ENCODE assay signal across 16 mouse cellular contexts in genomic region chr11:52744593-52745450, GRCm38 (mm10). TPM values are rescaled to one million over a fixed set of nuclear protein-coding genes. Genes with fewer than 3 reads are reported as not detected.
DNase-seq lines count a peak whose midpoint lies in the region; ATAC-seq and TF ChIP-seq lines count a peak whose summit lies in the region.
"Had no signal": no experiment of that assay in that cellular context is flagged by ENCODE, and none has a peak within 500 bp of the region (broad histone marks: within the 10 kb centered on the region; RNA-seq: fewer than 3 reads in every experiment).

No protein-coding gene starts in this region.

- H3K4me2 ChIP-seq in midbrain, embryonic 11.5 days, result no peak overlapping the region
- no peak overlapping the region for H3K4me2 ChIP-seq in midbrain, embryonic 14.5 days (ENCODE audit: low read length)
- H3K4me2 ChIP-seq in heart, embryonic 15.5 days, result 0 out of 2 replicates have a peak overlapping the region, but pooled peaks have one; percentile 8
- H3K4me2 ChIP-seq in intestine, postnatal 0 days (replicated peaks; ENCODE audit: low read depth), result no peak overlapping the region
- H3K4me2 ChIP-seq: embryonic facial prominence, embryonic 15.5 days; liver, embryonic 12.5 days; midbrain, embryonic 15.5 days had no signal

- no peak for ATAC-seq in midbrain, embryonic 11.5 days (ENCODE audit: low FRiP score)
- ATAC-seq in midbrain, embryonic 14.5 days (ENCODE audit: low FRiP score, low TSS enrichment), result no peak
- ATAC-seq in heart, embryonic 15.5 days (replicated peaks; ENCODE audit: insufficient number of reproducible peaks, insufficient read depth, low FRiP score, low read depth), result peak; percentile 84
- ATAC-seq in intestine, postnatal 0 days, result peak; percentile 90
- ATAC-seq: hindbrain, postnatal 0 days; liver, embryonic 12.5 days; midbrain, embryonic 15.5 days; Patski had no signal

- WGBS in midbrain, embryonic 11.5 days, result 66% methylated on average over 9 of the region's 9 CpGs
- WGBS in midbrain, embryonic 14.5 days, result 71% methylated on average over 9 of the region's 9 CpGs
- WGBS in heart, embryonic 15.5 days, result 18% methylated on average over 9 of the region's 9 CpGs
- 27% methylated on average over 9 of the region's 9 CpGs for WGBS in intestine, postnatal 0 days

- H3K27ac ChIP-seq in midbrain, embryonic 11.5 days (ENCODE audit: low read depth, low read length), result no peak overlapping the region
- no peak overlapping the region for H3K27ac ChIP-seq in midbrain, embryonic 14.5 days (replicated peaks; ENCODE audit: low read depth, low read length)
- peak overlapping the region; percentile 89 for H3K27ac ChIP-seq in heart, embryonic 15.5 days
- H3K27ac ChIP-seq in intestine, postnatal 0 days (ENCODE audit: low read depth, low read length), result peak overlapping the region; percentile 47
- H3K27ac ChIP-seq: embryonic facial prominence, embryonic 15.5 days; hindbrain, postnatal 0 days; liver, embryonic 12.5 days; midbrain, embryonic 15.5 days had no signal

- peak; percentile 54 for DNase-seq in midbrain, embryonic 11.5 days (ENCODE audit: low spot score, missing footprints)
- no peak for DNase-seq in midbrain, embryonic 14.5 days
- no peak for DNase-seq in thymus, postnatal 14 days
- DNase-seq in gastrocnemius, postnatal 10 days, result no peak
- no peak for DNase-seq in kidney, adult 11 months
- DNase-seq: adrenal gland, postnatal 36 days; cerebellum, adult 9-10 months; gastrocnemius, postnatal 14 days; kidney, postnatal 4 days had no signal

- H3K9ac ChIP-seq in midbrain, embryonic 11.5 days (ENCODE audit: low read length), result no peak overlapping the region
- H3K9ac ChIP-seq in midbrain, embryonic 14.5 days (replicated peaks; ENCODE audit: low read length), result no peak overlapping the region
- no peak overlapping the region for H3K9ac ChIP-seq in heart, embryonic 15.5 days
- no peak overlapping the region for H3K9ac ChIP-seq in intestine, postnatal 0 days (ENCODE audit: low read depth, low read length)
- H3K9ac ChIP-seq: embryonic facial prominence, embryonic 15.5 days; liver, embryonic 12.5 days; midbrain, embryonic 15.5 days had no signal

- H3K36me3 ChIP-seq in midbrain, embryonic 11.5 days (ENCODE audit: control insufficient read depth, insufficient read depth, low read length), result no peaks in the 10 kb centered on the region
- H3K36me3 ChIP-seq in midbrain, embryonic 14.5 days (ENCODE audit: control insufficient read depth, insufficient read depth, low read length), result no peaks in the 10 kb centered on the region
- H3K36me3 ChIP-seq in heart, embryonic 15.5 days, result no peaks in the 10 kb centered on the region
- no peaks in the 10 kb centered on the region for H3K36me3 ChIP-seq in intestine, postnatal 0 days (ENCODE audit: control insufficient read depth, insufficient read depth)
- H3K36me3 ChIP-seq: embryonic facial prominence, embryonic 15.5 days; liver, embryonic 12.5 days; midbrain, embryonic 15.5 days had no signal

- no peaks in the 10 kb centered on the region for H3K9me3 ChIP-seq in midbrain, embryonic 11.5 days (ENCODE audit: control insufficient read depth, low read length)
- no peaks in the 10 kb centered on the region for H3K9me3 ChIP-seq in midbrain, embryonic 14.5 days (ENCODE audit: control insufficient read depth, low read length)
- H3K9me3 ChIP-seq in heart, embryonic 15.5 days (replicated peaks), result no peaks in the 10 kb centered on the region
- H3K9me3 ChIP-seq in intestine, postnatal 0 days (ENCODE audit: control insufficient read depth), result no peaks in the 10 kb centered on the region
- H3K9me3 ChIP-seq: embryonic facial prominence, embryonic 15.5 days; liver, embryonic 12.5 days; midbrain, embryonic 15.5 days had no signal

- peaks cover 5% of the 10 kb centered on the region; the same call in 1 of the 2 replicates for H3K4me1 ChIP-seq in midbrain, embryonic 11.5 days (ENCODE audit: control insufficient read depth, insufficient read depth, low read length)
- no peaks in the 10 kb centered on the region for H3K4me1 ChIP-seq in midbrain, embryonic 14.5 days (ENCODE audit: control insufficient read depth, insufficient read depth, low read length)
- peaks cover 18% of the 10 kb centered on the region for H3K4me1 ChIP-seq in heart, embryonic 15.5 days (replicated peaks)
- no peaks in the 10 kb centered on the region for H3K4me1 ChIP-seq in intestine, postnatal 0 days (replicated peaks; ENCODE audit: control insufficient read depth, insufficient read depth, low read length)
- H3K4me1 ChIP-seq: embryonic facial prominence, embryonic 15.5 days; liver, embryonic 12.5 days; midbrain, embryonic 15.5 days had no signal

- no peak for TF ChIP-seq CTCF in intestine, postnatal 0 days (IDR thresholded peaks at IDR 0.05; ENCODE audit: low read depth)

- no peaks in the 10 kb centered on the region; the same call in 1 of the 2 replicates for H3K27me3 ChIP-seq in midbrain, embryonic 11.5 days (ENCODE audit: control insufficient read depth, insufficient read depth, low read length)
- H3K27me3 ChIP-seq in midbrain, embryonic 14.5 days (ENCODE audit: control insufficient read depth, insufficient read depth, low read length), result no peaks in the 10 kb centered on the region
- H3K27me3 ChIP-seq in heart, embryonic 15.5 days, result no peaks in the 10 kb centered on the region
- H3K27me3 ChIP-seq in intestine, postnatal 0 days (replicated peaks; ENCODE audit: control insufficient read depth, insufficient read depth, low read length), result no peaks in the 10 kb centered on the region
- H3K27me3 ChIP-seq: embryonic facial prominence, embryonic 15.5 days; liver, embryonic 12.5 days; midbrain, embryonic 15.5 days had no signal

- no peak overlapping the region for H3K4me3 ChIP-seq in midbrain, embryonic 11.5 days (ENCODE audit: low read depth, low read length)
- no peak overlapping the region for H3K4me3 ChIP-seq in midbrain, embryonic 14.5 days (replicated peaks; ENCODE audit: low read depth, low read length)
- H3K4me3 ChIP-seq in heart, embryonic 15.5 days, result no peak overlapping the region
- H3K4me3 ChIP-seq in intestine, postnatal 0 days (ENCODE audit: low read depth, low read length), result no peak overlapping the region
- H3K4me3 ChIP-seq: embryonic facial prominence, embryonic 15.5 days; liver, embryonic 12.5 days; midbrain, embryonic 15.5 days had no signal

RNA-seq across cellular contexts. Expression of gene Fstl4, which starts 19.6 kb away (rescaled TPM):
- polyA plus RNA-seq in midbrain, embryonic 11.5 days (2014; fragmentation: Nextera tagmentation; extraction: Ambion mirVana), result 0.64 and 0.90 TPM in 2 replicates
- polyA plus RNA-seq in midbrain, embryonic 14.5 days (2014; fragmentation: Nextera tagmentation; extraction: Ambion mirVana), result 6.7 and 7.2 TPM in 2 replicates
- 5.7 and 6.7 TPM in 2 replicates for polyA plus RNA-seq in heart, embryonic 15.5 days (2015; fragmentation: Nextera tagmentation; extraction: Ambion mirVana)
- polyA plus RNA-seq in intestine, postnatal 0 days (2015; fragmentation: Nextera tagmentation; extraction: Ambion mirVana), result 5.7 and 5.9 TPM in 2 replicates
- under 1 TPM; 0.05 to 0.20 TPM for total RNA-seq in gastrocnemius, postnatal 10 days (2021)
- polyA plus RNA-seq: Patski had no signal

Comparison
In these comparisons a context has a peak if more than half of its experiments do, and no peak if none do; other contexts are left out.
1. ATAC-seq: peak in heart, embryonic 15.5 days (single experiment) and intestine, postnatal 0 days (single experiment); none in midbrain, embryonic 11.5 days (single experiment) and midbrain, embryonic 14.5 days (single experiment).
2. H3K27ac ChIP-seq: peak in heart, embryonic 15.5 days (single experiment) and intestine, postnatal 0 days (single experiment); none in midbrain, embryonic 11.5 days (single experiment) and midbrain, embryonic 14.5 days (single experiment).